Mouse (Mus musculus) embryonic facial prominence, embryonic 12.5 days (tissue): ENCODE measurements around the gene Recql5. TPM values are rescaled to one million over a fixed set of nuclear protein-coding genes. Genes with fewer than 3 reads are reported as not detected.

Experiments
- ATAC-seq: fragments of 200-750 bp; cut with Nextera tagmentation; 2 replicates; pipeline ENCODE4 v1.8.0; 2017; ENCODE audit not compliant: insufficient number of reproducible peaks, insufficient read depth, low FRiP score, low TSS enrichment
- H3K27ac ChIP-seq: fragments of 300-500 bp; sonication (generic); 2 replicates; pipeline ENCODE4 v1.5.1; 2016; ENCODE audit warnings: mild to moderate bottlenecking
- H3K27me3 ChIP-seq: fragments of 300-500 bp; sonication (generic); 2 replicates; pipeline ENCODE4 v1.6.1; 2016; ENCODE audit warnings: mild to moderate bottlenecking, moderate library complexity
- H3K36me3 ChIP-seq: fragments of 300-500 bp; sonication (generic); 2 replicates; pipeline ENCODE4 v1.6.1; 2016; ENCODE audit warnings: mild to moderate bottlenecking
- H3K4me1 ChIP-seq: fragments of 300-500 bp; sonication (generic); 2 replicates; pipeline ENCODE4 v1.6.1; 2016
- H3K4me2 ChIP-seq: fragments of 300-500 bp; sonication (generic); replicated peaks from 2 replicates; pipeline ENCODE4 v1.6.1; 2016; ENCODE audit warnings: mild to moderate bottlenecking, moderate library complexity
- H3K4me3 ChIP-seq: fragments of 300-500 bp; sonication (generic); 2 replicates; pipeline ENCODE4 v1.5.1; 2016; ENCODE audit warnings: mild to moderate bottlenecking
- H3K9ac ChIP-seq: fragments of 300-500 bp; sonication (generic); 2 replicates; pipeline ENCODE4 v1.6.1; 2016; ENCODE audit warnings: mild to moderate bottlenecking, moderate library complexity
- H3K9me3 ChIP-seq: fragments of 300-500 bp; sonication (generic); 2 replicates; pipeline ENCODE4 v1.6.1; 2016; ENCODE audit warnings: mild to moderate bottlenecking, moderate library complexity
- WGBS: fragments of 180-500 bp; shearing (Covaris S2); methylation state at CpG from one replicate; pipeline ENCODE4 v1.1.7; 2016; 5-methylcytosine and 5-hydroxymethylcytosine counted together
- polyA plus RNA-seq: library from polyadenylated mRNA; unstranded; fragments of >200 nt; fragmentation: Nextera tagmentation; extraction: Ambion mirVana; gene quantifications from 2 replicates; pipeline ENCODE4 v1.2.1, GENCODE M21; 2016

Recql5 gene
- polyA plus RNA-seq, 1 experiment from 2014 or later: 26.3 TPM

DNA sequence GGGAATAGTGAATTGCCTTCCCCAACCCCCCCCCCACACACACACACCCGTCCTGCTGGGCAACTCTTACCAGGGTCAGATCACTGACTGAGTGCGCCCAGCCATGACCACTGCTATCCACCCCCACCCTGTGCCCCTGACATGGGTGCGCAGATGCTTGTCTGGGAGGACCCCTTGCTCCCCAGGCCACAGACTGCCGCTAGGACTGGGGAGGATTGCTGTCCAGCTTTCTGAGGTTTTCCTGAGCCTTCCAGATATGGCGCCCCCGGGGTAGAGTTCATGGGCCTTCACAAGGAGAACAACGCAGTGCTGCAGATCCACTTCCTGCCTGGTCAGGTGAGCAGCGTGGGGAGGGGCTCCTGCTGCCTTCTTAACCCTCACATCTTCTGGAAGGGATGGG, 89.0 kb downstream of the Recql5 start:
- 0 out of 2 replicates have a peak, but pooled peaks cover 7% of the 10 kb centered on the region for H3K36me3 ChIP-seq
- no peaks in the 10 kb centered on the region for H3K9me3 ChIP-seq
- 47% methylated on average over 8 of the region's 8 CpGs for WGBS
- H3K27ac ChIP-seq: no peak overlapping the region
- H3K4me2 ChIP-seq: no peak overlapping the region
- H3K4me1 ChIP-seq: peaks cover 27% of the 10 kb centered on the region
- no peak overlapping the region for H3K4me3 ChIP-seq
- H3K27me3 ChIP-seq: no peaks in the 10 kb centered on the region
- ATAC-seq: no peak
- H3K9ac ChIP-seq: no peak overlapping the region

DNA sequence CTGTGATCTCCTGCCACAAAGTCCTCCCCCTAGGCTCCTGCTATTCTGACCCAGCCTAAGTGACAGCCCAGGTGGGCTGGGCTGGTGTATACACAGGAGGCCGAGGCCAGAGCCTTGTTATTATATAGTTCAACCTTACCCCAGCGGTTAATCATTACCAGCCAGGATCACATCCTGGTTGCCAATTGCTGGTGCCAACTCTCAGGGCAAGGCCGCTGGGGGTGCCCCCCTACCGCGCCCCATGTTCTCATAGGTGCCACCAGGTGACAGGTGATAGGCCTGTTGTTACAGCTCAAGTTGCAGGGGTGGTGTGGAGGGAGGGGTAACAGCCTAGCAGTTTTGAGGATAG, 89.4 kb downstream of the Recql5 start:
- Histone ChIP-seq H3K36me3 (0 out of 2 replicates have a peak, but pooled peaks cover 7% of the 10 kb centered on the region), H3K4me1 (peaks cover 31% of the 10 kb centered on the region), H3K27me3 (no peaks in the 10 kb centered on the region), H3K4me3 (no peak overlapping the region), H3K9me3 (no peaks in the 10 kb centered on the region), H3K9ac (no peak overlapping the region), H3K4me2 (no peak overlapping the region), H3K27ac (no peak overlapping the region)
- WGBS: 73% methylated on average over 5 of the region's 5 CpGs
- ATAC-seq: no peak

DNA sequence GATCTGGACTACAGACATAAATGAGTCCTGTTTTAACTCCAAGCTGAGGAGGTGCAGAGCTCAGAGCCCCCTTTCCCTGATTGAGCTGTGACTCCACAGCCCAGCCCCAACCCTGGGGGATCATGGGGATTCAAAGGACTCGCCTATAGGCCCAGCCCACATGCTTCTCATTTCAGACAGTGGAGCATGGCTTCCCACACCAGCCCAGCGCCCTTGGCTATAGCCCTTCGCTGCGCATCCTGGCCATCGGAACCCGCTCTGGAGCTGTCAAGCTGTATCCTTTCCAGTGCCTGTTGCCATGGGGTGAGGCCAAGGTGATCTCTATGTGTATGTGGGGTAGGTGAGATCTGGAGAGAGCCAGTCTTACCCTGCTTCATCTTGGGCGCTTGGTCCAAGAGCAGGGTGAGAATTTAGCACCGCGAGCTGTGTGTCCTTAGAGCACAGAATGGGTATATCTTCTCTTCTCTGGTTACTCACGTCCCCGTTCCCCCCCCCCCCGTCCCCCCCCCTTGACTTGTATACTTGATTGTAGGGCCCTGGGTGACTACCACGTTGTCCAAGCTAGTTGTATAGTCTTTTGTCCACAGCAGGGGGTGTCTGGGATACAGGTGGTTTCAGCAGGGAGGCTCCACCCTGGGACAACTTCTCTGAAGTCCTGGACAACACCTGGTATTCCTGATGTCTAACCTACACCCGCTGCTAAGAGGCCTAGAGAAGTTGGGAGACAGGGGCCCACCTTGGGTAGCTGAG, 90.0 kb downstream of the Recql5 start:
- H3K9ac ChIP-seq: no peak overlapping the region
- H3K9me3 ChIP-seq: no peaks in the 10 kb centered on the region
- no peak overlapping the region for H3K4me2 ChIP-seq
- no peak overlapping the region for H3K4me3 ChIP-seq
- H3K27me3 ChIP-seq: no peaks in the 10 kb centered on the region
- ATAC-seq: no peak
- 0 out of 2 replicates have a peak, but pooled peaks cover 7% of the 10 kb centered on the region for H3K36me3 ChIP-seq
- 84% methylated on average over 10 of the region's 14 CpGs for WGBS
- peaks cover 37% of the 10 kb centered on the region for H3K4me1 ChIP-seq
- no peak overlapping the region for H3K27ac ChIP-seq

Other genes starting within 250 kb of the Recql5 start
- 115 and 118 TPM in 2 replicates for gene Grb2, start 224.9 kb downstream of the Recql5 start, polyA plus RNA-seq
- gene Tmem94, start 168.0 kb downstream of the Recql5 start, polyA plus RNA-seq: 29.6 and 30.0 TPM in 2 replicates
- gene Caskin2, start 119.8 kb downstream of the Recql5 start, polyA plus RNA-seq: 17.5 TPM in 2 replicates
- gene Tsen54, start 118.8 kb downstream of the Recql5 start, polyA plus RNA-seq: 36.3 and 36.7 TPM in 2 replicates
- gene Llgl2, start 109.4 kb downstream of the Recql5 start, polyA plus RNA-seq: 7.6 and 8.8 TPM in 2 replicates
- 0.10 and 0.18 TPM in 2 replicates for gene Myo15b, start 75.1 kb downstream of the Recql5 start, polyA plus RNA-seq
- gene Smim5, start 33.5 kb downstream of the Recql5 start, polyA plus RNA-seq: 1.8 and 2.4 TPM in 2 replicates
- 1.00 and 1.7 TPM in 2 replicates for gene Smim6, start 21.5 kb downstream of the Recql5 start, polyA plus RNA-seq
- 46.9 and 47.0 TPM in 2 replicates for gene Sap30bp, start 195 bp downstream of the Recql5 start, polyA plus RNA-seq
- 4.1 and 4.2 TPM in 2 replicates for gene Itgb4, start 41.2 kb upstream of the Recql5 start, polyA plus RNA-seq
- gene Galk1, start 79.2 kb upstream of the Recql5 start, polyA plus RNA-seq: 165 and 169 TPM in 2 replicates
- 2,246 and 2,293 TPM in 2 replicates for gene H3f3b, start 94.5 kb upstream of the Recql5 start, polyA plus RNA-seq
- 43.6 and 44.1 TPM in 2 replicates for gene Unk, start 96.8 kb upstream of the Recql5 start, polyA plus RNA-seq
- 1.3 and 1.8 TPM in 2 replicates for gene Unc13d, start 144.5 kb upstream of the Recql5 start, polyA plus RNA-seq
- 44.9 and 48.3 TPM in 2 replicates for gene Wbp2, start 153.5 kb upstream of the Recql5 start, polyA plus RNA-seq
- 6.9 and 9.1 TPM in 2 replicates for gene Trim47, start 193.7 kb upstream of the Recql5 start, polyA plus RNA-seq
- 2.3 and 2.6 TPM in 2 replicates for gene Trim65, start 197.7 kb upstream of the Recql5 start, polyA plus RNA-seq
- gene Mrpl38, start 205.4 kb upstream of the Recql5 start, polyA plus RNA-seq: 83.7 and 89.2 TPM in 2 replicates
- gene Fbf1, start 234.7 kb upstream of the Recql5 start, polyA plus RNA-seq: 61.2 and 61.3 TPM in 2 replicates